Mouse (Mus musculus) frontal cortex, postnatal 25 days (tissue): ENCODE results near the gene Tigit.

Source experiments
- DNase-seq, 2 experiments: peaks; one replicate each; pipeline ENCODE4 v3.0.0; 2022; ENCODE audit warnings: low spot score in 2 of 2

Gene Tigit

DNA sequence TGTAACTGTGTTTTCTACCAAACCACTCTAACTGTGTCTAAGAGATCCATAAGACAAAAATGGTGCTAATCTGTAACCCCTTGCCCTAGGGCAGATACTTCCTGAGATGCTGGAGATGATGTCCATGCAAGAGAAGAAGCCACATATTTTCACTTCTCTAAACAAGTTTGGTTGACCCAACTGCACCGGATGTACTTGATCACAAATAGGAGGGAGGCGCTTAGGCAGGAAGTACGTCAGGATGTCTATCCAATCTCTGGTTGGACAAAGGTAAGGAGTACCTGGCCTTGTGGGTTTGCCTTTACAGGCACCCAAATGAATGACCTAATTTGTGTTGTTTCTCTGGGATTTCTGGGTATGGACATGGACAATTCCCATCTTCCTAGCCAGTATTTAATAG is 4.3 kb upstream of the Tigit start:
- DNase-seq: no peak

DNA sequence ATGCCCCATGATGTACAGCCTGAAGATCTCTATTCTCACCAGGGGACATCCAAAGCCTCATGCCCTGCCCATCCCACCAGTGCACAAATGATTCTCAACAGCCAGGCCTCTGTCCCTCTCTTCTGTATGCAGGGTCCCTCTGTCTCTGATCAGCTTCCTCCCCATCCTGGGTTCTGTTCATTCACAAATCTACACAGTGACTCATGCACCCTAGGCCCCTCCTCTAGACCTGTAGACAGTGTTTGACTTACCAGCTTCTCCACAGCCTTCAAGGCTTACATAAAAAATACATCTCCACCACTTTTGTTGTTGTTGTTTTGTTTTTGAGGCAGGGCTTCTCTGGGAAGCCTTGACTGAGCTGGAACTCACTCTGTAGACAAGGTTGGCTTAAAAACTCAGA is 915 bp upstream of the Tigit start:
- DNase-seq: no peak

DNA sequence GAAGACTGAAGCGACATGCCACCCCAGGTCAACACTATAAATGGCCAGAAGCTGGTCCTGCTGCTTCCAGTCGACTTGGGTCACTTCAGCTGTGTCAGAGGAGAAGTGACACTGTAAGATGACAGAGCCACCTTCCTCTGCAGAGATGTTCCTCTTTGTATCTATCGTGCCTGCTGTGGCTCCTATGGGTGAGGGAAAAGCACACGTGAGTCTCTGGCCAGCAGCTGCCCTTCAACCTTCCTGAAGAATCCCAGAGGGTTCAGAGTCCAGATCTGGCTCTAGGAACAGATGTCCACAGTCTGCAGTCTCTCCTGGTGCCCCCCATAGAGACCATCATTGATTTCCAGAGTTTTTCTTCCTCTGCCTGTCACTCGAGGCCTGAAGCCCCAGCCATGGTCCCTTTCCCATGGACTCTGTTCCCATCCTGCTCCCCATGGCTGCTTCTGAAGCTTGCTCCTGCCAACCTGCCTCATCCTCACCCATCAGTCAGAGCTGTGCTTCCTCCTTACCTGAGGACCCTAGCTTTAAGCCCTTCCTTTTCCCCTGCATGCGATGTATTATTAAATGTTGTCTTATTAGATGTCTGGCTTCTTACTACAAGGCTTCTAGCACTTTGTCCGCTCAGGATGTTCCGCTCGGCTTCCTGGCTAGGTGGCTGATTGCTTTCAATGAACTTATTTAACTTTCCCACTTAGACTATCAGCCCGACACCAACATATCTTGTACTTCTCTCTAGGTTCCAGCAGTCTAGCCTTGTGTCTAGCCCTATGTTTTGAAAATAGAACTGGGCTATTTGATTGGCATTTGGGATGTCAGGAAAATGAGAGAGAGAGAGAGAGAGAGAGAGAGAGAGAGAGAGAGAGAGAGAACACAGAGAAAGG is 1.6 kb downstream of the Tigit start:
- no peak for DNase-seq

DNA sequence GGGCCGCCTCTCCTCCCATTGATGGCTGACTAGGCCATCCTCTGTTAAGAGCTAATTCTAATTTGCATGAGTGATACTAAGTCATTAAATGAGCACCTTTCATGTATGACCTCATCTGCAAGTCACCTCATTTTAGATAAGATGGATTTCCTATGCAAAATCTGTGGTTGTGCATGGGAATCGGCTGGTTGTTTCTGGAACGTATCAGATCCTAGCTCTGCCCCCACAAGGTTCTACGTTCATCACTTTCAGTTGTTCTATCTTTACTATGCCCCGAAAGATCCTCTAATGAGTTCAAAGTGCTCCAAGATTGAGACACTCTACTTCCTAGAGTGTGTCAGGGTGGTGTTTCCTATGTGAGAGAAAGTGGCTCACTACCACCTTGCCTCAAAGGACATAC is 2.4 kb downstream of the Tigit start:
- no peak for DNase-seq

DNA sequence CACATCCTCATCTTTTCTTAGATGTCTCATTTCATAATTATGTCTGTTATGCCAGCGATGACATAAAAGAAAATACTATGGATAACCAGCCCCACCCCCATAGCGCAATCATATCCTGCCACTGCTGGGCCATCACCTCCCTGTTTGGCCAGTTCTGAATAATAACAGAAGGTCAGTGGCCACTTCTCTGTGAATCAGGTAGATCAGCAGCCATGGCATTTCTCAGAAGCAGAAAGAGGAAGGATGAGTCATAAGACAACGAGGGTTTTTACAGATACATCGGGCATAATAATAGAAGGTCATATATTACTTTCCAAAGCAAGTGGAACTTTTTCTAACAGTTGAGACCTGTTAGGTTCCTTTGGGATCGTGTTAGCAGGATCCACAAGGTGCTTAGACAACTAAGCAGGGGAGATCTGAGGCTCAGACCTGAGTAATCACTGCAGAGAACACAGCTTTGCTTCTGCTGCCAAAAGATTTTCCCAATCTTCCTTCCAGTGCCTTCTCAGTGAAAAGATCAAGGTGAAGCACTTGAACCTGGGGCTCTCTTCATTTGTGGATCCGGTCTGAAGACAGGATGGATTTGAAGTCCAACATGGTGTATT is 8.7 kb downstream of the Tigit start:
- DNase-seq: no peak

DNA sequence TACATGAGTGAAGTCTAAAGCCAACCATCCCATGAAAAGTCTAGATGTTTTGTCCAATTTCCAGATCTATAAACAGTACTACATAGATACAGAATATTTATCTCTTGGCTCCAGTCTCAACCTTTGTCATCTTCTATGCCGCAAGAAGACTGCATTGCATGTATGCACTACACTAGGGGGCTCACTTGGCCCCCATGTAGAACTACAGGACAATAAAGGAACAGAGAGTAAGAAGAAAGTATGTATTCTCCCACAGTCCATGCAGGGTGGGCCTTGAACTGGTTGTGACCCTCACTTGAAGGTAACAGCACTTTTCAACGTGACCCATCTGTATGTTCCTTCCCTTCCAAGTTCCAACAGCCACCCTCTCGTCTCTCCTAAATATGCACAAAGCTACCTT is 9.7 kb downstream of the Tigit start:
- no peak for DNase-seq

DNA sequence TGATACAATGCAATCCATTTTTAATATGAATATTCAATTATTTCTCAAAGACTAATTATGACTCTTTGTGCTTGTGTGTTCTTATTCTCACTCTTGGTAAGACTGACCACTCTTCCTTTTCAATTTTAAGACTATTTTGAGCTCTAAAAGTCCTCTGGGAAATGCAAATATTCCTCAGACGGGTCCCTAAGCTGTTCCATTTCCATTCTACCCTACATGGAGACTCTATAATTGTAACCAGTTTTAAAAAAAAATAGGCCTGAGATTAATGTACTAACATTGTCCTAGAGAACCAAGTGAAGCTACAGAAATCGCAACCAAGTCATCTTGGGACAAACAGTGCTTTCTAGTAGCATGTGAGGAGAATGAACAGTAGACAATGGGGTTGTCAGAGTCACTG is 10.7 kb downstream of the Tigit start:
- DNase-seq: no peak

DNA sequence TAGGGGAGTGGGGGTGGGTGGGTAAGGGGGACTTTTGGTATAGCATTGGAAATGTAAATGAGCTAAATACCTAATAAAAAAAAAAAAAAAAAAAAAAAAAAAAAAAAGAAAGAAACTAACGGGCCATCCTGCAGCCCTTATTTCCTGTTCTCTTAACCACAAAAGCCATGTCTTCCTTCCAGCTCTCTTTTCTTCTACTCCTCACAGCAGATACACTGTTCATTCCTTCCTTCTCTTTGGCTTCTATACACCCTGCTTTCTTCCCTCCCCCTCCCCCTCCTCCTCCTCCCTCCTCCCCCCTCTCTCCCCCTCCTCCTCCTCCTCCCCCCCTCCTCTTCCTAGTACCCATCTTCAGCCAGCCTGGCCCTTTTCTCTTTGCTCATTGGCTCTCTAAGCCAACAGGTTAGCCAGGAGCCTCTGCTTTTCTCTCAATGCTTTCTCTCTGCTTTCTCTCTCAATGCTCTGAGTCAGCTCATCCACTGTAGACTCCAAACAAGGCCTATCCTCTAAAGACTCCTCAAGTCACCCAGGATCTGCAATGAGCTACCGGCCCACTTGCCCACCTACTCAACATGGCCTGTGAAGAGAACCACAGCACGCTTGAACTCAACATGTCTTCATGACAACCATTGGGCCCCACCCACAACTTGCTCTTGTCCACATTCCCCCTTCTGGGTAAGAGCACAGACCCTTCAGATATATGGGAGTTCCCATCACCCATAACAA is 13.4 kb downstream of the Tigit start:
- no peak for DNase-seq

DNA sequence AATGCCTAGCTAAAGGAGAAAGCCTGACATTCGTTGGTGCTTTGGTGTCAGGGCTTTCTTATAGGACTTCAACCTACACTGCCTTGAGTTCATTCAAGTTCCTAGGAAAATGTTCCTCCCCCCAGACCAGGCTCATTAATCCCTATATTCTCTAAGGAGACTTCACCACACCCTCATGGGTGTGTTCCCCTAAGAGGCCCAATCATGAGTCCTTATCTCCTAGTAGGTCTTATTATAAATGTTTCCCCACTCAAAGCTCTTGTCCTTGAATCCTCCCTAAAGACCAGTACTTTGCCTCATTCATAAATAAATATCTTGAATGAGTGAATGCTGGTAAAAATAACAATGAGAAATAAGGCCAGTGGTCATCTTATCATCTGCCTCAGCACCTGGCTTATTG is 16.3 kb downstream of the Tigit start:
- no peak for DNase-seq

DNA sequence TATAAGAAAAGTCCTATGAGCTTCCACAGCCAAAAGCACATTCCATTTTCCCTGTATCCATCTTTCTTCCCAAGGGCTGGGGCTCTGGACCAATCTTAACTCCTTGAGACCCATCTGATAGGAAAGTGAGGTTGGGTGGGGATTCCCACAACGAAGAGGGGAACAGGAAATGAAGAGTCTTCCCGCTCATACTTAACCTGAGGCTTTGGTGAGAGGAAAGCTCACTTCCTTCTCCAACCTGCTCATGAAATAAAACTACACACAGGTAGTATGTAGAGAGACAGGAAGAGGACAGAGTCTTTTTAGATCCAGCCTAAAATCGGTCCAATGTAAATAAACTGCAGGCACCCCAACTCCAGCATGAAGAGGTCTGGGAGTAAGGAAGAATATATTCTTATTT is 17.0 kb downstream of the Tigit start:
- no peak for DNase-seq

DNA sequence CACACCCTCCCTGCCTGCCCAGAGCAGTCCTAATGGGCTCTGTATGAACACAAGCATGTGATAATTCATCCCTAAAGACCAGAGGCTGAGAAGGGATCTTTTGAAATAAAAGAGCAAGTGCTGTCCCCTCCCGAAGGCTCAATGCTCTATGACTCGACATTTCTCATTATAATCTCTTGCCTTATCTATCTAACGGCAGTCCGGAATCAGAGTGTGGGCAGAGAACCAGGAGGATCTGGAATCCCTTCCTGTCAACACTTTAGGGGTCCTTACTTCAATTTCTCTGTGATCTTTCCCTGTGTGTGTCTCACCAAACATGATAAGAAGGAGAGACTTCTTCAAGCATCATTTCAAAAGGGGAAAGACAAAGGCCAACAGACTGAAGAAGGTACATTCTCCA is 18.1 kb downstream of the Tigit start:
- DNase-seq: no peak

DNA sequence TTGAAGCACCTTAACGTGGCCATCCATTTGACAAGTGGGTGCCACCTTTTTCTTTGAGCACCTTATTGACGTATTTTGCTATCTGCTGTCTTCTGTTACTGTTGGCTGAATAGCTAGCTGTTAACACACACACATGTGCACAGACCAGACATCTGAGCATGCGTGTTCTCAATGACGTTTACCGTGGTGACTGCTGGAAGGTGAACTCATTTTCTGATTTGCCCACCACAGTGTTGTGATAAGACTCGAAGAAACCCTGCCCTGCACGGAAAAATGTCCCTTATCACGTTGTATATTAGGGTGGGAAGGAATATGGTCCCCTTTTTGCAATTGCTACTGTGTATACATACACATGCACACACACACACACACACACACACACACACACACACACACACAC is 22.7 kb downstream of the Tigit start:
- no peak for DNase-seq

DNA sequence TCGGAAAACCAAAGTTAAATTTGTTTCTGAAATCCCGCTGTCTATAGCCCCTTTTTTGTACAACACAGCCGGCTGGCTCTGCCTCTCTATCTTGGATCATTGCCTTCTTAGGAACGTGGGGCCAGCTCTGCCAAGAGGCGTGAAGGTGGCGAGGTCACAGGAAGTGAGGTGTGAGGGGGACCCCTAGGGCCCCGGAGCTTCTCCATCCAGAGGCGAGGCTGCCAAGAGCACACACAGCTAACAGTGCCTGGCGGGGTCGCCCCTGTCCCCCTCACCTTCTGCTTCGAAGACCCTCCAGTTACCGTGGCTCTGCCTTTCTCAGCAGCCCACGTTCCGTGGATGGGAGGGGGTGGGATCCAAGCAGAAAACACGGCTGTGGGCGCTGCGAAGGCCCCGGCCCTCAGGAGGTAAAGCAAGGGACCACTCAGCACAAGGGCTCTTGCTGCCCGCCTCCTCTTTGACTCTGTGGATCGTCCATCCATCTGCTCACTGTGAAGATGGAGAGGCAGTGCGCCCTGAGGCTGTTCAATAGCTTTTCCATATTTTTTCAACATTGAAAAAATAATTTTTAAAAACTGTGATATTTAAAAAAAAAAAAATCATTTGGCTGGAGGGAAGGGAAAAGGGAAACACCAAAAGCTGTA is 25.4 kb downstream of the Tigit start:
- DNase-seq: no peak

DNA sequence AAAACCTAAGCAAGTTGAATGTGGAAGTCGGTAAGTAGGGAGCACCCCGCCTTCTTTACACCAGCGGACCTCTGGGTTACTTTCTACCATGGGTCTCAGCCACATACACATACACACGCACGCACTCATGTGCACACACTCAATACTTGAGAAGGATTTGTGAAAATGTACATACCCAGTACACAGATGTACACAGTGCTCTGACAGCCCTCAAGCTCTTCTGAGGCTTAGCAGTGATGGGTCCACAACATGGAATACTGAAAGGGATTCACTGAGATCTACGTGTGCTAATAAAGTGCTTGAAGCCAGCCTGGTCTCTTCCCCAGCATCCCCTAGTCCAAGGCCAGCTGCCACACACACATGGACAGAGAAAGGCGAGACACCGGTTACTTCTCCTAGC is 26.7 kb downstream of the Tigit start:
- no peak for DNase-seq

DNA sequence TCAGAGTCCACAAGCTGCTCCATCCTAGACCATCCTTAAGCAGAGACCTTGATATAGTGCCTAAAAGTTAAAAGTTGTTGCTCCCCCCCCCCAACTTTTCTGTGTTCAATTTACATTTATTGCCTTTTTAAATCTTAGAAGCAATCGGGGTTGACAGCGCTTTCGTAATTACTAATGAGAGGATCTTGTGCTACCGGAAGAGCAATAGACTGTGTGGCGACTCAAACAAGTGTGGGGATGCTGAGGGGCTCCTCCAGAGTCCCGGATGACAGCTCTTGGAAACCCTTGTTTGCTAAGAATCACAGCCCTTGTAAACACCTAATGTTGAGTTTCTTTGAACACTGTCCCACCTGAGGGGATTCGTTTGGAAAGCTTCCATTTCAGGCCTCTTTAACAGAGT is 29.9 kb downstream of the Tigit start:
- DNase-seq: no peak

DNA sequence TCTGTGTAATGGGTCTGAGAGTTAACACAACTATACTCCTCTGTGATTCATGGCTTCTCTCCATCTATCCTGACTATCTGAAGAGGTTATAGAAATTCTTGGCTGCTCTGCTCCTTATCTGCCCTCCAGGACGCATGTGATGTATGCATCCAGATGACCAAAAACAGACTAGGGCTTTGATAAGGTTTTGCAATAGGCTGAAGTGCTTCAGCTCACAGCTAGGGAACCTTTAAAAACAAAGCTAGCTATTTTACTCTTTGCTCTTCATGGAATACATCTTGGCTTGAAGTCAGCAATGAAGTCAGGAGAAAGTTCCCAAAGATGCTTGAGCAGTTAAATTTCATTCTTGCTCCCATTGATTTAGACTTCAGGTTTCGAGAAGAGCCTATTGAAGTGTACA is 32.2 kb downstream of the Tigit start:
- DNase-seq: no peak

DNA sequence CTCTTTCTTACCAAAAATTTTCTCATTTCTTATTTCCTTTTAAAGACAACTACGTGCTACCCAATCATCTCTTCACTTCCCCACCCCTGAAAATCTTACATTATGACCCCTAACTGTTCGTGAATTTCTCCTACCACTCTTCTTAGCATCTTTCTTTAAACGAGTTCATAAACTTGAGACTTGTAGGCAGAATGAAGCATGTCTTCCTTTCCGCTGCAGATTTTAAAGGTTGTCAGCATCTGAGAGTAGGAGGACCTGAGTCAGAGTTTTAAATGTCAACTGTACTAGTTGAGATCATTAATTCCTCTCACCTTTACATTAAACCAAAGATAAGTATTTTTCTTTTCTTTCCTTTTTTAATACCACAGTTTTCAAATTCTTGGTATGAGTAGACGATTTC is 35.3 kb downstream of the Tigit start:
- DNase-seq: no peak

DNA sequence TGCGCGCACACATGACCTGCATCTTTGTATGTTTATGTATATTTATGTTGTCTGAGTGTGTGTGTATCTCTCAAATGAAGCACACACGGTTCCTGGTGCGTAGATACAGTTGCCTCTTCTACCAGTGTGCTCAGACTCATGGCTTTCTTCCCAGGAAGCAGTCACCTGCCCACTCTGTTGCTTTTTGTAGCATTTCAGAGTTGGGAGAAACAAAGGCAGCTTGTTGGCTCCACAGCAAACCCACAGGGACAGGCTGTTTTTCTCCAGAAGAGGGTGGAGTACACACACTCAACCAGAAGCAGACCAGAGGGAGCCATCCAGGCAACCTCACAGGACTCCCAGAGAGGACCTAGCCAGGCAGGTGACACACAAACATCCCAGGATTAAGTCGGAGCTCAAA is 38.0 kb downstream of the Tigit start:
- DNase-seq: no peak

DNA sequence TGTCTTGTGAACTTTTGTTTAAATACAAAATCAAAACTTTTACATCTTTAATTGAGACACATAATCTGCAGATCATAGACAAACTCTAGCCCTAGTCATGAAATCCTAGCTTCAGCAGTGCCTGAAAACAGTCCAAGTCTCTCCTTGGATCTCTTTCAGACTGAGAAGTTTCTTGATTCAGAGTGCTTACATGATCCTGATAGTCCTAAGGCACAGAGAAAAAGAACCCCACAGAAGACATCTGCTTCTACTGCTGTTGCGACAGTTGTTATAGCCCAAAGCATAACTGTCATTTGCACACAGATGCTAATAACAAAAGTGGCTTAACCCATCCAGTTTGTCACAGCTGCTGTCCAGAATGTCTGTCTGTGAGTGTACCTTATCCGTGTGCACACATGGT is 38.7 kb downstream of the Tigit start:
- no peak for DNase-seq

DNA sequence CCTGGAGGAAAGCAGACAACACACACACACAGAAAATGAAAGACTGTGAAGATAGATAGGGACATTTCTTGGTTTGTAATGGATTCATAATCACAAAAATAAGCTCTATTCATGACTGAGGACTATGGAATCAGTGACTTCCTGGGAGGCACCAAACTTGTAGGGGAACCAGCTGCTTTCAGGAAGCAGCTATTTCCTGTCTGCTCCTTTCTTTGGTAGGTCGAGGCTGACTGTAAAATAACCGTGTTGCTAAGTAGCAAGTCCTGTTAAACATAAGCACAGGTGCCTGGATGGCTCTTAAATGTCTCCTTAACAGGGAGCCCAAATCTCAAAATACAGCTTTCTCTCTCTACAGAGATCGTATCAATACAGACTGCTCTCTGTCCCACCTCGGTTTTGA is 39.1 kb downstream of the Tigit start:
- DNase-seq: no peak

DNA sequence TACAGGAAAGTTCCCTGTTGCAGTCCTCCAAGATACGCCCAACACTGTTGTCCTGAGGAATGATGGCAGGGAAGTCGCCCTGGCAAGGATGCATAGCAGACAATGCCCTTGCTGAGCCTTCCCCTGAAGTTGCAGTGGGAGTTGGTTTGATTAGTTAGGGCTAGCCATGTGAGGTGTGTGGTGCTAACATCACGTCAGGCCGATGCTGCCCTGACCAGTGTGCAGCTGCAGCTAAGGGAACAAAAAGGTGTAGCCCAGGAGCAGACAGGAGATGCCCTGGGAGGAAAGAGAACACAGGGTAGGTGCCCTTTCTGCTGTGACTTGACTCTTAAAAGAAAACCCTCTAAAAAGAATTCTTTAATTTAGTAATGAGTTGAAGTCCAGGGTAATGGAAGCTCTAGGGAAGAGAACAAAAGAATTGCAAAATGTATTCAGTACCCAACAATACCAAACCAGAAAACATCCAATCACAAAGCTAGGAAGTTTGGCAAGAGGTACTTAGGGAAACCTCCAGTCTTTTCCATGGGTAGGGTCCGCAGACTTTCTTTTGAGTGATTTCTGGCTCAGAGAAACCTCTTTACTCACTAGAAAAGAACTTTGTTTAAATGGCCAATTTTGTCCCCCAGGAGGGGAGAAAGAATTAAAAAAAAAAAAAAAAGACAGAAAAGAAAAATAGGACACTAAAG is 40.5 kb downstream of the Tigit start:
- no peak for DNase-seq

DNA sequence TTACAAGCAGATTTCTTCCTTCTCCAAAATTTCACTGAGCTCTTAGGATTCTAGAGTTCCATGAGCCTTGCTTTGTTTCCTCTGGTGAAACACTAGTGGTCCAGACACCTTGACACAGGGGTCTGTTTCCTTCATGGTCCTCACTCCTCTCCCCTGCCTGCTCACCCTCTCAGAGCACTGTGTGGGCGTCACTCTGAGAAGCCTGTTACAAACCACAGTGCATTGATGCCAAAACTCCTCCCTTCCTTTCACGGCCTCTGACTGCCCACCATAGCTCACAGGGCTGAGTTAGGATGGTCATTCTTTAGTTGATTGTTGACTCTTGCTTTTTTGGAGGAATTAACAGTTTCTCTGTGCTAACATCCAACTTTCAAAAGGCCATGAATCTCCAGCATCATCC is 43.6 kb downstream of the Tigit start:
- DNase-seq: no peak
